Mouse (Mus musculus) embryonic facial prominence, embryonic 10.5 days (tissue): ENCODE data around the gene Nefh. TPM values are rescaled to one million over a fixed set of nuclear protein-coding genes. Genes with fewer than 3 reads are reported as not detected.

ENCODE experiments used
- DNase-seq: peaks from one replicate; pipeline ENCODE4 v3.0.0-alpha.2; 2017; ENCODE audit warnings: low spot score
- H3K27ac ChIP-seq: fragments of 300-500 bp; sonication (generic); replicated peaks from 2 replicates; pipeline ENCODE4 v1.5.1; 2016; ENCODE audit warnings: mild to moderate bottlenecking
- H3K27me3 ChIP-seq: fragments of 300-500 bp; sonication (generic); replicated peaks from 2 replicates; pipeline ENCODE4 v1.6.1; 2016; ENCODE audit warnings: low read depth, mild to moderate bottlenecking; ENCODE audit not compliant: poor library complexity, severe bottlenecking
- H3K36me3 ChIP-seq: fragments of 300-500 bp; sonication (generic); replicated peaks from 2 replicates; pipeline ENCODE4 v1.6.1; 2016; ENCODE audit warnings: mild to moderate bottlenecking, moderate library complexity
- H3K4me1 ChIP-seq: fragments of 300-500 bp; sonication (generic); 2 replicates; pipeline ENCODE4 v1.6.1; 2016
- H3K4me3 ChIP-seq: fragments of 300-500 bp; sonication (generic); 2 replicates; pipeline ENCODE4 v1.5.1; 2016; ENCODE audit warnings: mild to moderate bottlenecking, moderate library complexity
- H3K9me3 ChIP-seq: fragments of 300-500 bp; sonication (generic); 2 replicates; pipeline ENCODE4 v1.6.1; 2016; ENCODE audit warnings: mild to moderate bottlenecking
- WGBS: fragments of 180-500 bp; shearing (Covaris S2); methylation state at CpG from one replicate; pipeline ENCODE4 v1.1.7; 2016; 5-methylcytosine and 5-hydroxymethylcytosine counted together
- polyA plus RNA-seq: library from polyadenylated mRNA; unstranded; fragments of >200 nt; fragmentation: Nextera tagmentation; extraction: Ambion mirVana; gene quantifications from 2 replicates; pipeline ENCODE4 v1.2.1, GENCODE M21; 2016

The Nefh gene
- polyA plus RNA-seq, 1 experiment from 2014 or later, result 0.25 TPM

DNA sequence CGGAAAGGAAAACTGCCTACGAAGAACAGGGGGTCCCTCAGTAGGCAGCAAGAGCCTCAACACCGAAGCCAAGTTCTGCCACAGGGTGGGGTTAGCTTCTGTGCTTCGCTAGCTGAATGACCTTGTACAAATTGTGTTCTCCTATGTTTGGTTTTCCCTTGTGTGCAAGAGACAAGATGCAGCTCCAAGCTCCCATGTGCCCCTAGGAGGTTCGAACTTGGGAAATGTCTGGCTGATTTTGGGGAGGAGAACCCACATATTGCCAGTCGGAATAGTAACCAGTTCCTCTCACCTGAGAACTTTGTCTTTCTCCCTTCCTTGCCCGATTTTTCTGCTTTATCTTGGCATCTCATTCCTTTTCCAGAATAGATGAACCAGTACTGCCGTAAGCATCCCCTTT, 928 bp upstream of the Nefh start:
- peak; percentile 14 for DNase-seq
- Histone ChIP-seq H3K4me3 (no peak overlapping the region), H3K27me3 (peaks cover 100% of the 10 kb centered on the region), H3K4me1 (peaks cover 25% of the 10 kb centered on the region), H3K36me3 (no peaks in the 10 kb centered on the region), H3K27ac (no peak overlapping the region), H3K9me3 (no peaks in the 10 kb centered on the region)
- 36% methylated on average over 8 of the region's 8 CpGs for WGBS

DNA sequence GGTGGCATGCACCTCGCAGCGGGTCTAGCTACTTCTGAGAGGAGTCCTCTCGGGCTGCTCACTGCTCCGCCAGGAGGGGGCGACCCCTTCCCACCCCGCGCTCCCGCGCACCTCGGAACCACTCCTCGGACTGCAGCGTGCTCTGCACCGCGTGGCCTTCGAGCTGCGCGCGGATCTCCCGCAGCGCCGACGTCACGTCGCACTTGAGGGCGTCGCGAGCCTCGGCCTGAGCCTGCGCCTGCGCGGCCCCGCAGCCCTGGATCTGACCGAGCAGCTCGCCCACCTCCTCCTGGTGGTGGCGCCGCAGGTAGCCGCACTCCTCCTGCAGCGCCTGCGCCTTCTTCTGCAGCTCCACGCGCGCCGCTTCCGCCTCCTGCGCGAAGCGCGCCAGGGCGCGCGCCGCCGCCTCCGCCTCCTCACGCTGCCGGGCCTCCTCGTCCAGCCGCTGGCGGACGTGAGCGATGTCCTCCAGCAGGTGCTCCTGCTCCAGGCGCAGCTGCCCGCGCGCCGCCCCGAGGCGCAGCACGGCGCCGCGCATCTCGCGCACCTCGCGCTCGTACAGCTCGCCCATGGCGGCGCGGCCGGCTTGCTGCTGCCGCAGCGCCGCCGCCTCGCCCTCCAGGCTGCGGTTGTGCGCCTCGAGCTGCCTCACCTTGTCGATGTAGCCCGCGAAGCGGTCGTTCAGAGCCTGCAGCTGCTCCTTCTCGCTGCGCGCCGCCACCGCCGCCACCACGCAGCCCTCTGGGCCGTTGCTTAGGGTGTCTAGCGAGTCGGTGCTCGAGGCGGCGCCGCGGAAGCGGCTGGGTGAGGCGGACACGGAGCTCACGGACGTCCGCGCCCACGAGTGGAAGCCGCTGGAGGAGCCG, 684 bp downstream of the Nefh start:
- H3K4me1 ChIP-seq, result peaks cover 20% of the 10 kb centered on the region
- peak overlapping the region; percentile 65 for H3K4me3 ChIP-seq
- under 1% methylated on average over 120 of the region's 120 CpGs for WGBS
- H3K27ac ChIP-seq, result 0 out of 2 replicates have a peak overlapping the region, but pooled peaks have one; percentile 7
- peak; percentile 71 for DNase-seq
- peaks cover 91% of the 10 kb centered on the region for H3K27me3 ChIP-seq
- H3K36me3 ChIP-seq, result no peaks in the 10 kb centered on the region
- H3K9me3 ChIP-seq, result no peaks in the 10 kb centered on the region

DNA sequence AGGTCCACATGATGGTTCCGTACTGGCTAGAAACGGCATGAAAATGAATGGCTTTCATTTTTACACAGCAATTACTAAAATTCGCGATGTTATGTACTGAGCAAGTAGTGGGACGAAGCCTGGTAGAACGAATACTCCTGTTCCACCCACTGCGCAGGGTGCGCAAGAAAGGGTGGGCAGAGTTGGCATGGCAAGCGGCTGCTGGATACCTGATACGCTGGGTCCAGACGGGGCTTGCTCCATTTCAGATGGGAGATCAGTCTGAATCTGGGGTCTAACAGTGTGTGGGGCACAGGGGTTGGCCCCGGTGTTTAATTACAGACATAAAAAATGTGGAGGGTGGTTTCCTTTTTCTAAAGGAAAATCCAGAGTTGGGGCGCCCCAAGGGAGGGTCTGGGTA, 1.3 kb downstream of the Nefh start:
- Histone ChIP-seq H3K36me3 (no peaks in the 10 kb centered on the region), H3K4me1 (peaks cover 20% of the 10 kb centered on the region), H3K4me3 (peak overlapping the region; percentile 65), H3K27ac (no peak overlapping the region), H3K27me3 (peaks cover 84% of the 10 kb centered on the region), H3K9me3 (no peaks in the 10 kb centered on the region)
- 48% methylated on average over 13 of the region's 13 CpGs for WGBS
- DNase-seq, result no peak

DNA sequence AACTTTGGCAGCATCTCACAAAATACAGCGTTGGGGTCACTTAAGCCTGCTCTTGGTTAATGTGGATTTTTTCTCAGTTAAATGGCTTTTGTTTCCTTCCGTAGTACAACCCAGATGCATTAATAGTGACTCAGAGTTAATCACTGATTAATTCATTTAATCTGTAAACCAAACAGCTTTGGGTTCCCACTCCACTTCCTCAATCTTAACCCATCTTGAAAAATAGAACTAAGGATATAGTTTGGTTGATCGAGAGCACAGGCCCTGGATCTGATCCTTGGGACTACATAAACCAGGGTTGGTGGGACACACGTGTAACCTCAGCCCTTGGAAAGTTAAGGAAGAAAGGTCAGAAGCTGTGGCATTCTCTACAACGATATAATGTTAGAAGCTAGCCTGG, 11.6 kb downstream of the Nefh start:
- Histone ChIP-seq H3K4me1 (no peaks in the 10 kb centered on the region), H3K27me3 (no peaks in the 10 kb centered on the region), H3K36me3 (0 out of 2 replicates have a peak, but pooled peaks cover 4% of the 10 kb centered on the region), H3K9me3 (no peaks in the 10 kb centered on the region), H3K4me3 (no peak overlapping the region), H3K27ac (no peak overlapping the region)
- no peak for DNase-seq
- WGBS, result 82% methylated on average over 5 of the region's 5 CpGs

DNA sequence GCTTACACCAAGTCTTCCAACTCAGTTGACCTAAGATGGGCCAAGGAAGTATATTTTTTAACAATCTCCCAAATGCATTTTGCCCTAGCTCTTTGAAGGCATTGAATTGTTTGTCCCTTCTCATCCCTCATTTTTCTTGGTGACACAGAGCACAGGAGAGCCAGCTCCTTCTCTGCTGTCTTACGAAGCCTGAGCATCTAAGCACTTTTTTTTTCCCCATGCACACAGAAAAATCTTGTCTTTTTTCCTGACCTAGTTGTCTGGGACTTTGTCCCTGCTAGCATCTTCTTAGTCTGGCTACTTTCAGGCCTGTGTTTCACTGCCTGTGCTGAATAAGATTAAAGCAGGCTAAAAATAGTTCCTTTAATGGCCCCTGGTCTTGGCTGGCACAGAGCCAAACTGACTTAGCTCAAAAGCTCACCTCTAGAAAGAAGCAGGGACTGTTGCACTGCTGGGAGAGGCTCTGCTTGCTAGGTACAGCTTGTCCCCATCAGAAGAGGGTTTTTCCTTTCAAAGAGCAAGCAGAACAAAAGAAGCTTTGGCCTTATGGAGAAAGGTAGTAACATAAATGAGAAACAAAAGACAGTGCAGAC, 16.8 kb downstream of the Nefh start:
- no peaks in the 10 kb centered on the region for H3K27me3 ChIP-seq

DNA sequence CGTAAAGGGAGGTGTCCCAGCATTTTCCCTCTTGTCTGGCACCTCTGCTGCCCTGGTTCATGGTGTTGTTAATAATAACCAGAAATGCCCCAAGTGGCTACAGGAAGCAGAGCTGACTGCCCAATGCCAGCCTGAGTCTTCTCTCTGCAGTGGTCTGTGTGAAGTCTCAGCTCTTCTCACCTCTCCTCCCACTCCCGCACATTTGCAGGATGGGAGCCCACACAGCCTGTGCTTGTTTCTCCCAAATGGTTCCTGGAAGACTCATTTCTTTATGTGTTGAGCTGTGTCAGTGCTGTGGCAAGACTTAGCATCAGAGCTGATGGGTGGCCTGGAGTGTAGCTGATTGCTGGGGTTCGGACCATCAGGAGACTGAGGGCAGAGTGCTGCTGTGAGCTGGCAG, 20.6 kb downstream of the Nefh start:
- WGBS, result 87% methylated on average over 3 of the region's 3 CpGs
- Histone ChIP-seq H3K27me3 (no peaks in the 10 kb centered on the region), H3K4me3 (no peak overlapping the region), H3K27ac (no peak overlapping the region), H3K9me3 (no peaks in the 10 kb centered on the region), H3K4me1 (no peaks in the 10 kb centered on the region), H3K36me3 (peaks cover 92% of the 10 kb centered on the region)
- DNase-seq, result no peak

More for the DNA sequence above, 16.8 kb downstream of the Nefh start:
- no peak for DNase-seq
- 87% methylated on average over 1 of the region's 1 CpGs for WGBS
- peaks cover 55% of the 10 kb centered on the region for H3K36me3 ChIP-seq
- no peak overlapping the region for H3K4me3 ChIP-seq
- H3K27ac ChIP-seq, result no peak overlapping the region
- H3K9me3 ChIP-seq, result no peaks in the 10 kb centered on the region
- H3K4me1 ChIP-seq, result no peaks in the 10 kb centered on the region

DNA sequence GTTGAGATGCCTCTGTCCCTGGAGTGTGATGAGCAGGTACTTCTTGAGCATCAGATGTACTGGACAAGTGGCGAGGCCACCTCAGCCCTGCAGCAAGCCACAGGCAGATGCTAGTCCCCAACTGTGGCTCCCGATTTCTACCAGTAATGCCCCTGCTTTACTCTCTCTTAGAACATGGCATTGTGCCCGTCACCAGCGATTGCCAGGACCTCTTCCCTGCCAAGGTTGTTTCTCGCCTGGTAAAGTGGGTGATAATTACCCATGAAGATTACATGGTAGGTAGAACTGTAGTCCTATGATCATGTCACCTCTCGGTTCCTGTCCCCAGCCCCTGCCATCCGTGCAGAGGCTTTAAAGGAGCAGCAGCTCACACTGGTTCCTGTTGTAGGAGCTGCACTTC, 26.1 kb downstream of the Nefh start:
- no peaks in the 10 kb centered on the region for H3K9me3 ChIP-seq
- no peak overlapping the region for H3K27ac ChIP-seq
- no peak for DNase-seq
- H3K4me1 ChIP-seq, result no peaks in the 10 kb centered on the region
- H3K4me3 ChIP-seq, result no peak overlapping the region
- peaks cover 100% of the 10 kb centered on the region for H3K36me3 ChIP-seq
- no peaks in the 10 kb centered on the region for H3K27me3 ChIP-seq
- WGBS, result 87% methylated on average over 7 of the region's 7 CpGs

DNA sequence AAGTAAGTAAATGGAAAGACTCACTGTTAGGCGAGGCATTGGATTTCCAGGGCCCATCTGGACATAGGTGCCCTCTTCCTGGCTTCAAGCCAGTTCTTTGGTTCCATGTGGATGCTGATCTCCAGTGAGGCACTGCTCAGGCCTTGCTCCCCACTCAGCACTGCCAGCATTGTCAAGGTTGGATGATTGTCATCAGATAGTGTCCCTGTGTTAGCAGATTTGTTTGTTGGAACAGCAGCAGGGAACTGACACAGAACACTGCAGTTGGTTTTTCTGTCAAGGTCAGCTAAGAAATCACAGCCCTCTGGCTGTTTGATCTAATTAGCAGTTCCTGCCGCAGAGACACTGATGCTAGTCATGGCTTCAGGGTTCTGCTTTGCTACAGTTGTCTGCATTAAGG, 26.6 kb downstream of the Nefh start:
- Histone ChIP-seq H3K9me3 (no peaks in the 10 kb centered on the region), H3K36me3 (peaks cover 100% of the 10 kb centered on the region), H3K27me3 (no peaks in the 10 kb centered on the region), H3K4me3 (no peak overlapping the region), H3K4me1 (no peaks in the 10 kb centered on the region), H3K27ac (no peak overlapping the region)
- 87% methylated on average over 2 of the region's 2 CpGs for WGBS
- DNase-seq, result no peak

DNA sequence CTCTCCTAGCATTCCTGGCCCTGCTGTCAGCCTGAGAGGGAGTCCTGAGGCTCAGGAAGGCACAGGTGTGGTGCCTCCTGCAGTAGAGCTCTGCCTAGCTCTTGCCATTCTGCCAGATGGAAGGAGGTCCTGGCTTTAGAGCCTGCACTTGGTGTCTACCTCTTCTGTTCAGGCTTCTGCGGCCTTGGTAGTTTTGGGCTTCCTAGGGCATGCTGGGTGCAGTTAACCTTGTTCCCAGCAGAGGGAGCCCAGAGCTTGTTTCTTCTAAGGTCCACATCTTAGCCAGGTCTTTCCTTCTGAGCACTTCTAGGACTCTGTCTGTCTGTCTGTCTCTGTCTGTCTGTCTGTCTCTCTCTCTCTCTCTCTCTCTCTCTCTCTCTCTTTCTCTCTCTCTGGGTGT, 31.8 kb downstream of the Nefh start:
- H3K27me3 ChIP-seq, result no peaks in the 10 kb centered on the region
- H3K4me3 ChIP-seq, result no peak overlapping the region
- H3K9me3 ChIP-seq, result no peaks in the 10 kb centered on the region
- peaks cover 99% of the 10 kb centered on the region for H3K36me3 ChIP-seq
- peak; percentile 62 for DNase-seq
- no peaks in the 10 kb centered on the region for H3K4me1 ChIP-seq
- WGBS, result 57% methylated on average over 1 of the region's 1 CpGs
- H3K27ac ChIP-seq, result no peak overlapping the region

DNA sequence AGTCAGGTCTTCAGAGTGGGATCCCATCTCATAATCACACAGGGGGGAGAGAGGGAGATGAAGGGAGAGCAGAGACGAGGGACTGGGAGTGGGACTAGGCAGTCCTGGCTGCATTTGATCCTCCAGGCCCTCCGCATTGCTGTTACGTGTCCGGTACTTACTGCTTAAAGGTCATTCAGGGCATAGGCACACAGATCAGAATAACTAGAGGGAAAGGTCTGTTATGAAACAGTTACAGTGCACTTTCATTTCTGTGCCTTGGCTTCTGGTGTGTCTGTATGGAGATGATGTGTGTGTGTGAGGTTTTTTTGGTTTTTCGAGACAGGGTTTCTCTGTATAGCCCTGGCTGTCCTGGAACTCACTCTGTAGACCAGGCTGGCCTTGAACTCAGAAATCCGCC, 41.6 kb downstream of the Nefh start:
- Histone ChIP-seq H3K9me3 (no peaks in the 10 kb centered on the region), H3K4me1 (no peaks in the 10 kb centered on the region), H3K27ac (no peak overlapping the region), H3K4me3 (no peak overlapping the region), H3K36me3 (peaks cover 91% of the 10 kb centered on the region), H3K27me3 (no peaks in the 10 kb centered on the region)
- WGBS, result 85% methylated on average over 6 of the region's 6 CpGs
- no peak for DNase-seq

DNA sequence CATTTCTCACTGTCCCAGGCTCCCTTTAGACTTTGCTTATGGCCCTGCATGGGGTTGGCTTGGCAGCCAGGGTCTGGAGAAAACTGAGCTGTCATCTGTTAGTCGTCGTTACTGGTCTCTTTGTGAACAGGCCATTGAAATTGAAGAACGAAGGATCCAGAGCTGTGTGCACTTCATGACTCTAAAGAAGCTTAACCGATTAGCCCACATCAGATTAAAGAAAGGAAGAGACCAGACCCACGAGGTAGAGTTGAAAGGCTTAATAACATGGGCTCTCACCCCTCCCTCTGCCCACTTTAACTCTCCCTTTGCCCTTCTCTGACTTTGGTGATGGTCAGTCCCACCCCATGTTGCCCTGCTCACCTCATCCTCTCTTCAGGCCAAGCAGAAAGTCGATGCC, 45.9 kb downstream of the Nefh start:
- WGBS, result 90% methylated on average over 6 of the region's 6 CpGs
- Histone ChIP-seq H3K36me3 (peaks cover 83% of the 10 kb centered on the region), H3K4me3 (no peak overlapping the region), H3K4me1 (no peaks in the 10 kb centered on the region), H3K9me3 (no peaks in the 10 kb centered on the region), H3K27ac (no peak overlapping the region), H3K27me3 (no peaks in the 10 kb centered on the region)
- DNase-seq, result no peak

DNA sequence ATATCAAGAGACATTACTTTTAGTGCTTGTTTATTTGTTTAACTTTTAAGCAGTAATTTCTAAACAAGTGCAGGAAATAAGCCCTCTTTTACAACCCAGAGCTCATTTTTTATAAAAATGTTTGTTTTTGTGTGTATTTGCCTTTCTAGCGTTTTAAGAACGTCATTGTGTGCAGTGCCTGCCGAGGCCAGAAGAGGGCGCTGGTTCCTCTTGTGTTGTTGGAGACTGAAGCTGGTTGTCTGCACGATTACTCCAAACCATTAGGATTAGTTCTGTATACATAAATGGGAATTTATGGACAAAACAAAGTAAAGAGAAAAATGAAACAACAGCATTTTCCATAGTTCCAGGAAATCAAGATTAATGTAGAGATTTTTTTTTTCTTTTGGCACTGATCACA, 47.4 kb downstream of the Nefh start:
- no peak overlapping the region for H3K27ac ChIP-seq
- H3K27me3 ChIP-seq, result no peaks in the 10 kb centered on the region
- peaks cover 8% of the 10 kb centered on the region for H3K4me1 ChIP-seq
- DNase-seq, result peak; percentile 33
- peaks cover 73% of the 10 kb centered on the region for H3K36me3 ChIP-seq
- H3K4me3 ChIP-seq, result no peak overlapping the region
- WGBS, result 72% methylated on average over 5 of the region's 5 CpGs
- H3K9me3 ChIP-seq, result no peaks in the 10 kb centered on the region
